Comparison of ENCODE assay signal across 11 mouse cellular contexts in the genomic region with DNA sequence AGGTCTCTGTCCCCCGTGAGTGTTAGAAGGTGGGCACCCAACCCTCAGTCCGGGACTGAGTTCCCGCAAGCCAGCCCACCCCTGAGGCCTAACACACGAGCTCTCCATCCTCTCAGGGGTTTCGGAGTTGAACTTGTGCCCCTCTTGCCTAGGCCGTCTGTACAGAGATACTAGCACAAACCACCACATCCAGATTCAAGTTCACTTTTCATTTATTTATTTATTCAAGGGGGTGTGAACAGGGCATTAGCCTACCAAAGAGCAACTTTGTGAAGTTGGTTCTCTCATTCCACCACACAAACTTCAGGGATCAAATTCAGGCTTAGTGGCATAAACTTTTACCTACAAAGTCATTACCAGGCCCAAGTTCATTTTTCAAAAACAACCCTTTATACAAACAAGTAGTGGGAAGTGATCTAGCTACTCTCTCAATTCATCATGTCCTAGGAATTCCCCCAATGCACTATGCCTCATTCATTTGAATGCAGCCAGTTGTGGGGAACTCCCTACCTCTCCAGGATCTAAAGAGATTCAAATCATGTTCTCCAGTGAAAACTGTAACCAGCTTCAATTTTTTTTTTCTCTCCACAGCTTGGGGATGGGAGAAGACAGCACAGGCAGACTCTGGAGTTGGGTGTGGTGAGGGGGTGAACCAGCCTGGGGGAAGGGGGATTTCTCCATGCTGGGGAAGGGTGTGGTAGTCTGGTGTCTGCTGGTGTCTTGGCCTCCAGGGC. TPM values are rescaled to one million over a fixed set of nuclear protein-coding genes. Genes with fewer than 3 reads are reported as not detected.
"Had no signal": no experiment of that assay in that cellular context is flagged by ENCODE, and none has a peak within 500 bp of the region (broad histone marks: within the 10 kb centered on the region; RNA-seq: fewer than 3 reads in every experiment).

No protein-coding gene starts in this region.

RNA-seq across cellular contexts. Expression of a gene that starts 4.2 kb away (rescaled TPM):
- total RNA-seq: layer of hippocampus, postnatal 14 days; left cerebral cortex, postnatal 10 days; left cerebral cortex, postnatal 4 days had no signal
- polyA plus RNA-seq: kidney, embryonic 15.5 days; large intestine, adult 2 months; limb, embryonic 13.5 days; liver, embryonic 11.5 days; lung, embryonic 14.5 days; midbrain, embryonic 11.5 days; neural tube, embryonic 13.5 days; stomach, embryonic 15.5 days had no signal

RNA-seq across cellular contexts. Expression of a gene that starts 8.4 kb away (rescaled TPM):
- total RNA-seq: layer of hippocampus, postnatal 14 days; left cerebral cortex, postnatal 4 days had no signal
- polyA plus RNA-seq: midbrain, embryonic 11.5 days had no signal
